Mouse (Mus musculus) c-Kit-positive CD71-positive TER-119-positive erythroid progenitor cells, embryonic 14.5 days (primary cell): ENCODE data around the gene Mapk1.

Source experiments
- DNase-seq: peaks from one replicate; pipeline ENCODE4 v3.0.0-alpha.2; 2013; ENCODE audit warnings: low spot score

Gene Mapk1

DNA sequence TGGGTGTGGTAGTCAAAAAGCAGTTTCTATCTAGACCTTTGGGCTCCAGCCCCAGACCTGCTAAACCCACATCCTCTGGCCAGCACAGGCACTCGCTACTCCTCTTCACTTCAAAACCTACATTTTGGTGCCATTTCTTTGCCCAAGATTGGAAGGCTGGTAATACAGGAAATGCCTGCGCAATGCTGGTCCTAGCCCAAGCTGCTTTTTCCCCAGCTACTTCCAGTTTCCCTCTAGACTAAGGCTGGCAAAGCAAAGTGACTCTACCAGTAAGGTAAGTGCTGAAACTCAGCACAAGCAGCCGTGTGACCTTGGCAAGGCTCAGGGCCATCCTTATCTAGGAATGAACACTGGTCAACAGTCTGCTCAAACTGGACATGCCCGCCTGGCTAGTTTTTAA lies 102.5 kb downstream of the Mapk1 start:
- DNase-seq = no peak

- no peak for DNase-seq
Measured at GRCm38 (mm10) chr16:17086241-17086640, 103.1 kb downstream of the Mapk1 start.

- DNase-seq = no peak
Measured at GRCm38 (mm10) chr16:17086669-17087193, 103.5 kb downstream of the Mapk1 start.

- DNase-seq = no peak
Measured at GRCm38 (mm10) chr16:17088346-17088745, 105.2 kb downstream of the Mapk1 start.

DNA sequence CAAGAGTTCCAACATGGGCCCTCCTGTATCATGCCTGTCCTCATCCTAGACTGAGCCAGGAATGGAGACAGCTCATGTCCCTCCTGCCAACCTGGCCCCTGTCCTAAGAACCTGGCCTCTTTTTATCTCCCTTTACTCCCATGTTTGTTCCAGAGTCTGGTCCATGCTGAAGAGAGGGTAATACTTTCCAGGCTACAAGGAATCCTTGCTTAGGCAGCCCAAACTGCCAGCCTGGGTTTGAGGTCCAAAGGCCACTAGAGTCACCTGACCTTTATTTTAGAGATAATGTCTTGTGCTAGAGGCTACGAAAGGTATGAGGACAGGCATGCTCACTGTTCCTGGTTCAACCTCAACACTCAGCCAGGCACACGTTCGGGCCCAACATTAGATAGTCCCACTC lies 113.8 kb downstream of the Mapk1 start:
- DNase-seq = no peak
